11 mouse cellular contexts compared by ENCODE assay signal in the genomic region with DNA sequence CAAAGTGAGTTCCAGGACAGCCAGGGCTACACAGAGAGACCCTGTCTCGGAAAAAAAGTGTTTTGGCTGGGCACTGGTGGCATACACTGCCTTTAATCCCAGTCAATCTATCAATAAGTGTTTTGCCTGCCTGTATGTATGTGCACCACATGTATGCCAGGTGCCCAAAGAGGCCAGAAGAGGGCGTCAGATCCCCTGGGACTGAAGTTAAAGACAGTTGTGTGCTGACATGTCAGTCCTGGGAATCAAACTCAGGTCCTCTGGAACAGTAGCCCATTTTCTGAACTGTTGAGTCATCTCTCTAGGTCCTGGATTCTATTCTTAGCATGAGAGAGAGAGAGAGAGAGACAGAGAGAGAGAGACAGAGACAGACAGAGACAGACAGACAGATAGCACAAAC. TPM values are rescaled to one million over a fixed set of nuclear protein-coding genes. Genes with fewer than 3 reads are reported as not detected.
DNase-seq lines count a peak whose midpoint lies in the region; ATAC-seq and TF ChIP-seq lines count a peak whose summit lies in the region.
"Had no signal": no experiment of that assay in that cellular context is flagged by ENCODE, and none has a peak within 500 bp of the region (broad histone marks: within the 10 kb centered on the region; RNA-seq: fewer than 3 reads in every experiment).

No protein-coding gene starts in this region.

- H3K4me1 ChIP-seq in heart, adult 2 months (ENCODE audit: control insufficient read depth, insufficient read depth, low read length), result peaks cover 13% of the 10 kb centered on the region
- peaks cover 12% of the 10 kb centered on the region; the same call in 1 of the 2 replicates for H3K4me1 ChIP-seq in embryonic facial prominence, embryonic 13.5 days
- H3K4me1 ChIP-seq in midbrain, embryonic 11.5 days (ENCODE audit: control insufficient read depth, insufficient read depth, low read length), result 0 out of 2 replicates have a peak, but pooled peaks cover 3% of the 10 kb centered on the region
- H3K4me1 ChIP-seq: limb, embryonic 13.5 days had no signal

- TF ChIP-seq EP300 in heart, adult 2 months (IDR thresholded peaks at IDR 0.05; ENCODE audit: insufficient read depth, low read depth, low read length), result no peak

- no peaks in the 10 kb centered on the region for H3K27me3 ChIP-seq in heart, adult 2 months (ENCODE audit: control insufficient read depth, insufficient read depth, low read length)
- no peaks in the 10 kb centered on the region for H3K27me3 ChIP-seq in embryonic facial prominence, embryonic 13.5 days
- no peaks in the 10 kb centered on the region for H3K27me3 ChIP-seq in midbrain, embryonic 11.5 days (ENCODE audit: control insufficient read depth, insufficient read depth, low read length)
- H3K27me3 ChIP-seq: limb, embryonic 13.5 days had no signal

- H3K79me2 ChIP-seq in heart, adult 2 months (replicated peaks; ENCODE audit: control insufficient read depth, insufficient read depth, low read length), result no peaks in the 10 kb centered on the region

- intact Hi-C loops in heart, adult 2 months (cut with DNase I), result no loop called here

- ATAC-seq in embryonic facial prominence, embryonic 13.5 days (ENCODE audit: insufficient number of reproducible peaks, insufficient read depth, low FRiP score, low TSS enrichment, low read depth), result no peak
- ATAC-seq in midbrain, embryonic 11.5 days (ENCODE audit: low FRiP score), result no peak
- no peak for ATAC-seq in granulocyte monocyte progenitor cell, adult 5-6 weeks (replicated peaks; ENCODE audit: poor library complexity, severe bottlenecking)
- ATAC-seq: inflammation-experienced regulatory T-cells, adult 6 months had no signal

- H3K4me3 ChIP-seq in heart, adult 2 months, result no peak overlapping the region
- H3K4me3 ChIP-seq in embryonic facial prominence, embryonic 13.5 days, result no peak overlapping the region
- no peak overlapping the region for H3K4me3 ChIP-seq in midbrain, embryonic 11.5 days (ENCODE audit: low read depth, low read length)
- H3K4me3 ChIP-seq: limb, embryonic 13.5 days; myocyte had no signal

- no peak overlapping the region for H3K4me2 ChIP-seq in embryonic facial prominence, embryonic 13.5 days
- H3K4me2 ChIP-seq in midbrain, embryonic 11.5 days, result no peak overlapping the region
- H3K4me2 ChIP-seq: limb, embryonic 13.5 days had no signal

- WGBS in heart, adult 2 months, result 94% methylated on average over 2 of the region's 2 CpGs
- WGBS in embryonic facial prominence, embryonic 13.5 days, result 85% methylated on average over 2 of the region's 2 CpGs
- 91% methylated on average over 2 of the region's 2 CpGs for WGBS in midbrain, embryonic 11.5 days

- 0 out of 2 replicates have a peak, but pooled peaks cover 3% of the 10 kb centered on the region for H3K36me3 ChIP-seq in heart, adult 2 months (ENCODE audit: control insufficient read depth, insufficient read depth, low read length)
- no peaks in the 10 kb centered on the region for H3K36me3 ChIP-seq in embryonic facial prominence, embryonic 13.5 days
- no peaks in the 10 kb centered on the region for H3K36me3 ChIP-seq in midbrain, embryonic 11.5 days (ENCODE audit: control insufficient read depth, insufficient read depth, low read length)
- H3K36me3 ChIP-seq: limb, embryonic 13.5 days had no signal

- TF ChIP-seq POLR2A in heart, adult 2 months (IDR thresholded peaks at IDR 0.05; ENCODE audit: insufficient read depth, low read depth, low read length), result no peak

- DNase-seq in heart, adult 2 months, result no peak
- DNase-seq in heart, adult 18-20 months, result no peak
- peak; percentile 33 for DNase-seq in A20 (ENCODE audit: low read depth, low spot score)
- DNase-seq in midbrain, embryonic 11.5 days (ENCODE audit: low spot score, missing footprints), result peak; percentile 81
- no peak for DNase-seq in Muller cell, postnatal 12 days (ENCODE audit: inconsistent ontology term)
- no peak for DNase-seq in retina, postnatal 1 day

- TF ChIP-seq CTCF in heart, adult 2 months (IDR thresholded peaks at IDR 0.05), result 0 out of 2 replicates have a peak, but pooled peaks have one; percentile 5

- no peak overlapping the region for H3K9ac ChIP-seq in heart, adult 2 months (ENCODE audit: low read depth, low read length)
- H3K9ac ChIP-seq in embryonic facial prominence, embryonic 13.5 days, result no peak overlapping the region
- no peak overlapping the region for H3K9ac ChIP-seq in midbrain, embryonic 11.5 days (ENCODE audit: low read length)
- H3K9ac ChIP-seq: limb, embryonic 13.5 days had no signal

- H3K9me3 ChIP-seq in embryonic facial prominence, embryonic 13.5 days, result no peaks in the 10 kb centered on the region
- no peaks in the 10 kb centered on the region for H3K9me3 ChIP-seq in midbrain, embryonic 11.5 days (ENCODE audit: control insufficient read depth, low read length)
- H3K9me3 ChIP-seq: limb, embryonic 13.5 days had no signal

- H3K27ac ChIP-seq in heart, adult 2 months, result peak overlapping the region; percentile 52
- 0 out of 2 replicates have a peak overlapping the region, but pooled peaks have one; percentile 39 for H3K27ac ChIP-seq in embryonic facial prominence, embryonic 13.5 days
- peak overlapping the region; percentile 63 for H3K27ac ChIP-seq in midbrain, embryonic 11.5 days (ENCODE audit: low read depth, low read length)
- H3K27ac ChIP-seq: limb, embryonic 13.5 days had no signal

RNA-seq across cellular contexts. Expression of gene Ncoa3, which starts 25.4 kb away (rescaled TPM):
- total RNA-seq in heart, adult 2 months (2021), result 10 to 100 TPM; 29.1 to 32.1 TPM
- polyA plus RNA-seq in heart, adult 2 months (2012; rRNA removed), result 20.1 and 25.7 TPM in 2 replicates
- 10 to 100 TPM; 29.2 to 30.2 TPM for total RNA-seq in heart, adult 18-20 months (2021)
- polyA plus RNA-seq in embryonic facial prominence, embryonic 13.5 days (2015; fragmentation: Nextera tagmentation; extraction: Ambion mirVana), result 14.4 and 14.7 TPM in 2 replicates
- 16.1 and 17.4 TPM in 2 replicates for polyA plus RNA-seq in midbrain, embryonic 11.5 days (2014; fragmentation: Nextera tagmentation; extraction: Ambion mirVana)
- 17.4 and 19.9 TPM in 2 replicates for total RNA-seq in granulocyte monocyte progenitor cell, adult 5-6 weeks (2014; fragmentation: Nextera tagmentation)
- total RNA-seq in granulocyte monocyte progenitor cell, adult 5-6 weeks (2017), result 16.1 and 20.8 TPM in 2 replicates

Comparison
In these comparisons a context has a peak if more than half of its experiments do, and no peak if none do; other contexts are left out.
1. DNase-seq: peak in A20 (single experiment) and midbrain, embryonic 11.5 days (single experiment); none in heart, adult 2 months (0 of 2), heart, adult 18-20 months (0 of 2), Muller cell, postnatal 12 days (single experiment) and retina, postnatal 1 day (single experiment).
2. Peak in every context shown above with its lines, with median percentiles within 50 percentile points of each other: H3K27ac ChIP-seq.